Mouse (Mus musculus) lung, embryonic 14.5 days (tissue): ENCODE results near the gene Ccser1. TPM values are rescaled to one million over a fixed set of nuclear protein-coding genes. Genes with fewer than 3 reads are reported as not detected.

Source experiments
- ATAC-seq: fragments of 200-750 bp; cut with Nextera tagmentation; 2 replicates; pipeline ENCODE4 v1.8.0; 2017; ENCODE audit warnings: mild to moderate bottlenecking, moderate TSS enrichment, moderate library complexity; ENCODE audit not compliant: insufficient read depth
- DNase-seq: peaks from one replicate; pipeline ENCODE4 v3.0.0-alpha.2; 2015
- H3K27ac ChIP-seq: fragments of 300-500 bp; sonication (generic); 2 replicates; pipeline ENCODE4 v1.5.1; 2014; ENCODE audit warnings: low read depth, mild to moderate bottlenecking, moderate library complexity
- H3K27me3 ChIP-seq: fragments of 300-500 bp; sonication (generic); 2 replicates; pipeline ENCODE4 v1.6.1; 2014; ENCODE audit warnings: low read length, control low read depth; ENCODE audit not compliant: insufficient read depth
- H3K36me3 ChIP-seq: fragments of 300-500 bp; sonication (generic); 2 replicates; pipeline ENCODE4 v1.6.1; 2014; ENCODE audit warnings: control low read depth; ENCODE audit not compliant: insufficient read depth
- H3K4me1 ChIP-seq: fragments of 300-500 bp; sonication (generic); 2 replicates; pipeline ENCODE4 v1.6.1; 2014; ENCODE audit warnings: antibody characterized with exemption, control low read depth; ENCODE audit not compliant: insufficient read depth
- H3K4me2 ChIP-seq: fragments of 300-500 bp; sonication (generic); 2 replicates; pipeline ENCODE4 v1.6.1; 2014; ENCODE audit warnings: mild to moderate bottlenecking
- H3K4me3 ChIP-seq: fragments of 300-500 bp; sonication (generic); 2 replicates; pipeline ENCODE4 v1.5.1; 2014; ENCODE audit warnings: low read depth, low read length
- H3K9ac ChIP-seq: fragments of 300-500 bp; sonication (generic); 2 replicates; pipeline ENCODE4 v1.6.1; 2014
- H3K9me3 ChIP-seq: fragments of 300-500 bp; sonication (generic); 2 replicates; pipeline ENCODE4 v1.6.1; 2016; ENCODE audit warnings: low read depth, low read length, control low read depth
- CTCF ChIP-seq: IDR thresholded peaks from 2 replicates; pipeline ENCODE4 v1.5.1; 2016; ENCODE audit warnings: antibody characterized with exemption, low read depth
- WGBS: fragments of 180-500 bp; shearing (Covaris S2); extraction: QIAGEN DNeasy Blood & Tissue Kit; methylation state at CpG from one replicate; pipeline ENCODE4 v1.1.7; 2014; 5-methylcytosine and 5-hydroxymethylcytosine counted together
- polyA plus RNA-seq: library from polyadenylated mRNA; unstranded; fragments of >200 nt; fragmentation: Nextera tagmentation; extraction: Ambion mirVana; gene quantifications from 2 replicates; pipeline ENCODE4 v1.2.1, GENCODE M21; 2014

Ccser1 gene
- polyA plus RNA-seq, 1 experiment from 2014 or later: 8.9 TPM

DNA sequence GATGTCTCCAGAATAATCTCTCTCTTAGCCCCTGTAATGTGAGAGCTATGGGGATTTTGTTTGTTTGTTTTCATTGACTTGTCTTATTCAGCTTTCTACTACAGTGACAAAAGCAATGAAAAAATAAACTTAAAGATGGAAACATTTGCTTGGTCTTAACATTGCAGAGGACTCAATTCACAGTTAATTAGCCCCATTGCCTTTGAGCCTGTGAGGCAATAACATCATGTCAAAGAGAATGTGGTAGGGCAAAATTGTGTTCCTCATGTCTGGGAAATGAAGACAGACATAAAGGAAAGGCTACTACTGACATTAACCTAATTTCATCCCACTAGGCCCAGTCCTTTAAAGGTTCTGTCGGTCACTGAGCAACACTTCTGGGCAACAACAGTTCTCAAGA lies 484.4 kb downstream of the Ccser1 start:
- no peaks in the 10 kb centered on the region for H3K9me3 ChIP-seq
- no peak overlapping the region for H3K4me3 ChIP-seq
- no peaks in the 10 kb centered on the region for H3K4me1 ChIP-seq
- no peaks in the 10 kb centered on the region for H3K36me3 ChIP-seq
- H3K27me3 ChIP-seq: no peaks in the 10 kb centered on the region
- 64% methylated on average over 1 of the region's 1 CpGs for WGBS
- ATAC-seq (no peak), DNase-seq (peak; percentile 22)
- H3K27ac ChIP-seq: no peak overlapping the region
- H3K9ac ChIP-seq: no peak overlapping the region
- no peak for TF ChIP-seq CTCF
- no peak overlapping the region for H3K4me2 ChIP-seq

DNA sequence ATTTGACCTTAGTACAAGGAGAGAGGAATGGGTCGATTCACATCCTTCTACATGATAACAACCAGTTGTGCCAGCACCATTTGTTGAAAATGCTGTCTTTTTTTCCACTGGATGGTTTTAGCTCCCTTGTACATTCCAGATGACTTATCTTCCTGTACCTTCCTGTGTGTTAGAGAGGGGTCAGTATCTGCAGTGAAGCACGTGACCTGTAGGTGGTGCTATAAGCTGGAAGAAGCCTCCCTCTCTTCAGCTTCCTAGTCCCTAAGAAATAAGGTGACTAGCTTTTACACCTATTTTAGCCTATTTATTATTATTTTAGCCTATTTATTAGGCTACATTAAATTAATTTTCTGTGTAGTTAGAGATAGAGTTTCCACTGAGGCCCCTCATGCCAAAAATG lies 506.9 kb downstream of the Ccser1 start:
- Histone ChIP-seq H3K4me3 (no peak overlapping the region), H3K36me3 (no peaks in the 10 kb centered on the region), H3K9ac (no peak overlapping the region), H3K4me2 (no peak overlapping the region), H3K4me1 (no peaks in the 10 kb centered on the region), H3K27ac (no peak overlapping the region), H3K27me3 (no peaks in the 10 kb centered on the region), H3K9me3 (no peaks in the 10 kb centered on the region)
- WGBS: 35% methylated on average over 2 of the region's 2 CpGs
- ATAC-seq: no peak
- DNase-seq: peak; percentile 17
- TF ChIP-seq CTCF: peak; percentile 37; the same call in 1 of the 2 replicates

DNA sequence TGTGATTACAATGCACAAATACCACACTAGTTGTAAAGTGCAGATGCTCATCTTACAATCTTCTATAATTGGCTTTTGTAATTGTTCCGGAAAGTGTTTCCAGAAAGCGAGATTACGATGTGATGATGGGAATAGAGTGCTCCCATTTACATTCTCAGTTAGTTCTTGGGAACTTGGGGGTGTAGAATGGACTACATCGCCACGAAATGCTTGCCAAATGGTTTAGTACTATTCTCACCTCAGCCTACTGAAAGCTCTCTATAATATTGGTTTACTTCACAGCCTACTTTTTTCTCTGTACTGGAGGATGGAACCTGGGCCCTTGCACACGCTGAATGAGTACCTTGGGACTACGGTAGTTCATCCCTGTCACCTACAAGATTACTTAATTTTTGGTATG lies 522.9 kb downstream of the Ccser1 start:
- 88% methylated on average over 7 of the region's 7 CpGs for WGBS
- no peak overlapping the region for H3K27ac ChIP-seq
- no peaks in the 10 kb centered on the region for H3K27me3 ChIP-seq
- H3K9me3 ChIP-seq: no peaks in the 10 kb centered on the region
- H3K4me2 ChIP-seq: no peak overlapping the region
- H3K4me1 ChIP-seq: no peaks in the 10 kb centered on the region
- DNase-seq (no peak), ATAC-seq (no peak)
- H3K9ac ChIP-seq: no peak overlapping the region
- no peak for TF ChIP-seq CTCF
- H3K4me3 ChIP-seq: no peak overlapping the region
- H3K36me3 ChIP-seq: no peaks in the 10 kb centered on the region

DNA sequence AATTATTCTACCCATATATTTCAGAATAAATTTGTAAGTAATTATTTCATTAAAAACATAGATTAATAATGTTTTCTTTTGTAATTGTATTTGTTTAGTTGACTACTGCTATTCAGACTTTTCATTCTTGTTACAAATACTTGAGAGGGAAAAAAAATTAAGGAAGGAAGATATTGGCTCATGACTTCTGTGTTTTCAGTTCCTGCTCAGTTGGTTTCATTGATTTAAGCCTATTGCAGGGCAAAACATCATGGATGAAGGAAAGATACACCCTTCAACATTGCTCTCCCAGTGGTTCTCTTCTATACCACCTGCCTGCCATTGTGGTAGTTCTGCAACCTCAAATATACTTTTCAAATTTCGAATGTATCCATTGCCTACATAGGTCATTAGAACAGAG lies 541.1 kb downstream of the Ccser1 start:
- no peak for TF ChIP-seq CTCF
- Histone ChIP-seq H3K4me3 (no peak overlapping the region), H3K4me1 (no peaks in the 10 kb centered on the region), H3K4me2 (no peak overlapping the region), H3K36me3 (no peaks in the 10 kb centered on the region), H3K27me3 (no peaks in the 10 kb centered on the region), H3K9me3 (no peaks in the 10 kb centered on the region), H3K27ac (no peak overlapping the region), H3K9ac (no peak overlapping the region)
- ATAC-seq (no peak), DNase-seq (no peak)
- WGBS: 68% methylated on average over 1 of the region's 1 CpGs

DNA sequence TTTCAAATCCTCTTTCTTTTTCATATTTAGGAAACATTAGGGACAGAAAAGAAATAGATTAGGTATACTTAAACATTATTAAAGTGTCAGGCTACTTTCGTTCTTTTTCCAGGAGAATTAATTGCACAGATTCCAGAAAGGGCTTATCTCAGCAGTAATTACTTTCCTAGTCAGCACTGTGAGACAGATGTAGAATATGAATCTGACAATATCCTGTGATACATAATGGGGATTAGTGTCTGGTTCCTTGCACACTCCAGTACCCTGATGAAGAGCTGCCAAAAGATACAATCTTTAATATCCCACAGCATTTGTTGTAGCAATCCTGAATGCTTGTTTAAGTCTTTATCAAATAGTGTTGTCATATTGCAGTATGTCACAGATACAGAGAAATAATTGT lies 548.9 kb downstream of the Ccser1 start:
- 26% methylated on average over 1 of the region's 1 CpGs for WGBS
- no peak for TF ChIP-seq CTCF

DNA sequence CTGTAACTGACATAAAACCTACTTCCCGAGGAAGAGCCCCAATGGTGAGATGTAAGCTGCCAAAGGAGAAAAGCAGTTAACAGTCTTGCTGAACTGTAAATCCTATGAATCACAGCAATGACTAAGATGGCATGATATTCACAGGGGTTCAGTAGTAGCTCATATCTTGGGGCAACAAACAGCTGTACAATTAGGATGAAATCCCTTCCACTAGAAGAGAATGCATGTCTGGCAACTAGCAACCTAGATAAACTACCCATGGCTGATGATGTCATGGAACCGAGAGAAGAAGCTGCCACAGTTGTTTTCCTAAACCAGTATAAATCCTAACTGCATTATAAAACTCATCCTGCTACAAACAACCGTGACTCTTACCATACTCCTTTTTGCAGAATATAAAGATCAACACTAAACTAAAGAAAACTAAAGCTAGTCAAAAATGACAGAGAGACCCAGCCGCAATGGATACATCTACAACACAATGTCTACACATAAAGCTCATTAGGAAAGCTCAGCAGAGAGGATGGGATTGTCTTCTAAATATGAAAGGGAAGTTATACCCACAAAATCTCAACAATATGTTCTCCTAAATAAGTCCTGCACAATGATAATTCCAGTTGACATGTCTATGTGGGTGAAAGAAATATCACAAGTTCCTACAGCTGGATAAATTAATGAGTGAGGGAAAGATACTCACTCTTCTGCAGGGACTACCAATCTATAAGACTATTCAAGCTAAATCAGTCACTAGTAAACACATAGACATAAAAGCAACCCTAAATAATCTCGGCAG lies 550.2 kb downstream of the Ccser1 start:
- Histone ChIP-seq H3K9me3 (no peaks in the 10 kb centered on the region), H3K4me2 (no peak overlapping the region), H3K27me3 (no peaks in the 10 kb centered on the region), H3K9ac (no peak overlapping the region), H3K36me3 (no peaks in the 10 kb centered on the region), H3K4me3 (no peak overlapping the region), H3K4me1 (no peaks in the 10 kb centered on the region), H3K27ac (no peak overlapping the region)
- WGBS: 73% methylated on average over 5 of the region's 5 CpGs
- DNase-seq (no peak), ATAC-seq (no peak)
- no peak for TF ChIP-seq CTCF

More for the DNA sequence above, 548.9 kb downstream of the Ccser1 start:
- Histone ChIP-seq H3K4me1 (no peaks in the 10 kb centered on the region), H3K4me2 (no peak overlapping the region), H3K4me3 (no peak overlapping the region), H3K27me3 (no peaks in the 10 kb centered on the region), H3K27ac (no peak overlapping the region), H3K9ac (no peak overlapping the region), H3K36me3 (no peaks in the 10 kb centered on the region), H3K9me3 (no peaks in the 10 kb centered on the region)
- no peak for DNase-seq
- ATAC-seq: no peak

DNA sequence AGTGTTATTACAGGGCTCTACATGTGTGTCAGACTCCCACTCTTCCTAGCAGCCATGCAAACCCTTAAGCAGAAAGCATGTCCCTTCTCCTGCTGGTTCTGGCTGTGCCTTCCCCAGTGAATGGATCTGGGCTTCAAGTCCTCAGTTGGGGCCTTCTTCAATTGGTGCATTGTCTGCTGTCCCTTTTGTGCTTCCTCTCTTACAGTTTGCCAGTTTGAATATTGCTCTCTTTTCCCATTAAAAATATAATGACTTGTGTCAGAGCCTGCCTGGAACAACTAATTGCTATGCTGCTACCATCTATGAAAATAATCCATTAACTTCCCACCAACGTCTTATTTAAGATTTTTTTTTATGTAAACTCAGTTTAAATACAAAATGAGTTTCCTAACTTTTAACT lies 566.2 kb downstream of the Ccser1 start:
- H3K4me2 ChIP-seq: no peak overlapping the region
- H3K36me3 ChIP-seq: no peaks in the 10 kb centered on the region
- H3K27ac ChIP-seq: no peak overlapping the region
- H3K4me1 ChIP-seq: no peaks in the 10 kb centered on the region
- no peak overlapping the region for H3K9ac ChIP-seq
- no peaks in the 10 kb centered on the region for H3K9me3 ChIP-seq
- no peak overlapping the region for H3K4me3 ChIP-seq
- ATAC-seq: no peak
- no peaks in the 10 kb centered on the region for H3K27me3 ChIP-seq
- 49% methylated on average over 1 of the region's 1 CpGs for WGBS
- no peak for TF ChIP-seq CTCF
- no peak for DNase-seq
